Mouse (Mus musculus) liver, adult 2 months (tissue): ENCODE measurements at regions not wholly inside any gene's neighbourhood (a gene's known extent, or its start where the extent isn't known, plus 50 kb on each side); places are given as distances from the start of the nearest gene placed in this dataset.

Experiments used
- DNase-seq: peaks from one replicate; pipeline ENCODE4 v3.0.0-alpha.2; 2011; ENCODE audit warnings: low read depth, low spot score; ENCODE audit errors: extremely low read depth
- H3K27ac ChIP-seq: fragments of 200-500 bp; replicated peaks from 2 replicates; pipeline ENCODE4 v1.5.1; 2012; ENCODE audit warnings: low read depth, mild to moderate bottlenecking, control low read depth, inconsistent platforms, low read length; ENCODE audit not compliant: insufficient read depth
- H3K27me3 ChIP-seq: fragments of 200-500 bp; 2 replicates; pipeline ENCODE4 v1.6.1; 2012; ENCODE audit warnings: mild to moderate bottlenecking, moderate library complexity, low read length, inconsistent platforms; ENCODE audit not compliant: control insufficient read depth, insufficient read depth
- H3K36me3 ChIP-seq: fragments of 200-500 bp; 2 replicates; pipeline ENCODE4 v1.6.1; 2012; ENCODE audit warnings: low read length, inconsistent platforms; ENCODE audit not compliant: control insufficient read depth, insufficient read depth
- H3K4me1 ChIP-seq: fragments of 200-500 bp; 2 replicates; pipeline ENCODE4 v1.6.1; 2011; ENCODE audit warnings: low read length; ENCODE audit not compliant: control insufficient read depth, insufficient read depth
- H3K4me3 ChIP-seq: fragments of 200-500 bp; 2 replicates; pipeline ENCODE4 v1.5.1; 2011; ENCODE audit warnings: low read depth, mild to moderate bottlenecking, control low read depth, low read length, moderate library complexity; ENCODE audit not compliant: insufficient read depth
- H3K79me2 ChIP-seq: fragments of 200-500 bp; 2 replicates; pipeline ENCODE4 v1.6.1; 2012; ENCODE audit warnings: inconsistent platforms, mild to moderate bottlenecking, low read length, moderate library complexity; ENCODE audit not compliant: control insufficient read depth, insufficient read depth
- H3K9ac ChIP-seq: fragments of 200-500 bp; 2 replicates; pipeline ENCODE4 v1.6.1; 2012; ENCODE audit warnings: low read depth, mild to moderate bottlenecking, control low read depth, inconsistent platforms, low read length
- CTCF ChIP-seq: fragments of 200-500 bp; IDR thresholded peaks from 2 replicates; pipeline ENCODE4 v1.5.1; 2011; ENCODE audit warnings: low read depth, low read length, control low read depth
- POLR2A ChIP-seq: fragments of 200-500 bp; IDR thresholded peaks from 2 replicates; pipeline ENCODE4 v1.6.1; 2011; ENCODE audit warnings: low read length, control low read depth; ENCODE audit not compliant: insufficient read depth; ENCODE audit errors: extremely low read depth
- WGBS: fragments of 180-500 bp; shearing (Covaris S2); methylation state at CpG from one replicate; pipeline ENCODE4 v1.1.7; 2018; 5-methylcytosine and 5-hydroxymethylcytosine counted together

DNA sequence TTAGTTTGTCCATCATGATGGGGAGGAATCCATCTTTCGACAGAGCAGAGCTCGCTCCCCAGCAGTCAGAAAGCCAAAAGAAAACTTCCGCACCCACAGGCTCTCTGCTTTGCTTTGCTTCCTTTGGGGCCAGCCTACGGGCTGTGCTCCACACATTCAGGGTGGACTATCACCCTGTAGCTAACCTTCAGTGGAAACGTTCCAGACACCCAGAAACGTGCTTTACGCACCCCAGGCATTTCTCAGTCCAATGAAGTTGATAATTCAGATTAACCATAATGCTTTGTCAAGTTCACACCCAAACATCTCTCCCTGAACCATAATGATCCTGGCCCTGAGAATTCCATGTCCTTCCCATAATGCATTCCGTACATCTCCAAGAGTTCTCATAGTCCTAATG, 743.8 kb downstream of the 4930447A16Rik start:
- no peak overlapping the region for H3K4me3 ChIP-seq
- no peaks in the 10 kb centered on the region for H3K36me3 ChIP-seq
- no peaks in the 10 kb centered on the region for H3K27me3 ChIP-seq
- WGBS: 86% methylated on average over 8 of the region's 8 CpGs
- H3K27ac ChIP-seq: no peak overlapping the region
- H3K9ac ChIP-seq: no peak overlapping the region
- no peaks in the 10 kb centered on the region for H3K79me2 ChIP-seq
- no peak for TF ChIP-seq CTCF
- no peak for TF ChIP-seq POLR2A
- no peak for DNase-seq
- no peaks in the 10 kb centered on the region for H3K4me1 ChIP-seq
